Mouse (Mus musculus) right cerebral cortex, postnatal 4 days (tissue): ENCODE results near the gene Tmem108.

Experiments
- DNase-seq: peaks from one replicate; pipeline ENCODE4 v3.0.0-alpha.2; 2022

The Tmem108 gene

DNA sequence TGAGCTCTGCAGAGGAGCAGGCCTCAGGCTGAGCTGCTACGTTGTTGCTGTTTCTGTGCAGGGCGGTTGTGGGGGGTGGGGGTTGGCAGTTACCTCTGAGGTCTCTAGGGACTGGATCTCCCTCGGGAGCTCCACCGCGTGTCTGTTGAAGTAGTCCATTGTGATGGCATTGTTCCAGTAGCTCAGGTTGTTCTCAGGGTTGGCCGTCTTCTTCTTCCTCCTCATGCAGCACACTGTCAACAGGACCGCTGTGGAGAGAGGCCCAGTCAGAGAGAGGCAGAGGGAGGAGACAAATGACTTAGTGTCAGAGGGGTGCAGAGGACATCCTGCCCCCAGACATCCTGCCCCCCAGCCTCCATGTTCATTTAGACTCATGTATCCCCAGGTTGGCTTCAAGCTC, 272.5 kb downstream of the Tmem108 start:
- DNase-seq, result no peak

DNA sequence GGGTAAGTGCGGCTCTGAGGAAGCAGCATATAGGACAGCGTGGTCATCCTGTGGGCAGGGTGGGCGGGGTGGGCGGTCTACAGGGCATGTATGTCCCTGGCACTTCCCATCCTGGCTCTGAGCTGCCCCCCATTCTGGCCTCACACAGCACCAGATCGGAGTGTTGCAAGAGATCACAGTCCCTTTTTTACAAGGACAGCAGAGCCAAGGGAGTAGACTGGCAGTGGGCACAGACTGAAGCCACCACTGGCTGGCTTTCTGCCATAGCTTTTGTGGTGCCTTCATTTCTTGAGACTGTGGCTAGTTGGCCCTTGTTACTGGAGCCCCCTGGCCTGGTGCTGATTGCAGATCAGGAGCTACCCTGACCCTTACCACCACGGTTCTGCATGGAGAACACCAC, 275.4 kb downstream of the Tmem108 start:
- DNase-seq, result no peak

DNA sequence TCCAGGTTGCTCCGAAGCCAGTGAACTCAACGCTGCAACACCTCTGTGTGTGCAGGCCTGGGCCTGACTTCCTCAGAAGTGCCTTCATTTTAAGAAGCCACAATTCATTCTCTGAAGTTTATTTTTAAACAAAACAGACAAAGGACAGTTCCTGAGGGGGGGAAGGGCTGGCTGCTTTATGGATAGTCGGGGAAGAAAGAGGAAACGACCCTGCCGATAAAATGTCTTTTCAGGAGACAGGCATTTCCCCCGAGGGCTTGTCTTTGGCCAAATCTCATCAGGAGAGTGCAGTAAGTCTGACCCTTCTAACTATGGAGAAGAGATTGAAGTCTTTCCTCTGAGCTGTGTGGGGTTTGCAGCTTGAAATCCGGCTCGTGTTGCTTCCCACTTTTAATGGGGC, 276.0 kb downstream of the Tmem108 start:
- no peak for DNase-seq

DNA sequence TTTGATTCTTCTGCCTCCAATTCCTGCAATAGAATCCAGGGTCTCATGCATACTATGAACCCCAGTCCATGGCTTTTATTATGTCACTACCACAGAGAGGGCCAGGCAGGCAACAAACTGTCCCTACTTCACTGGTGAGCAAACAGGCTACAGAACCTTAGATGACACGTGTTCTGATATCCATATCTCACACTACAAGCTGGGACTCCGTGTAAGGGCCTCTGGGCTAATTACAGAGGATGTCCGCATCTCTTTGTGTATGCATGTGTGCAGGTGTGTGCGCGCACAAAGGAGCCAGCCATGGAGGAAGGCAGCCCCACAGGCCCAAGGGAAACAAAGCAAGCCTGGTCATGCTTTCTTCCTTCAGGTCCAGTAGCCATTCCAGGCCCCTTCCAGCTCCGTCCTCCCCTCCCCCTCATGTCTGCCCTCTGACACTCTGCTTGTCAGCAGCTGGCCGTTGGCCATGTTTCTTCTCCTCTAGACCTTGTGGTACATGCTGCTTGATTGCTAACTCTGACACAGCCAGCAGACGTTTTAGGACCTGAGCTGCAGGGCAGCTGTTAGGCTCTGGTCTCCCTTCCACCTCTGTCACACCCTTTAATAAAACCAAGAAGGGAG, 280.9 kb downstream of the Tmem108 start:
- no peak for DNase-seq

DNA sequence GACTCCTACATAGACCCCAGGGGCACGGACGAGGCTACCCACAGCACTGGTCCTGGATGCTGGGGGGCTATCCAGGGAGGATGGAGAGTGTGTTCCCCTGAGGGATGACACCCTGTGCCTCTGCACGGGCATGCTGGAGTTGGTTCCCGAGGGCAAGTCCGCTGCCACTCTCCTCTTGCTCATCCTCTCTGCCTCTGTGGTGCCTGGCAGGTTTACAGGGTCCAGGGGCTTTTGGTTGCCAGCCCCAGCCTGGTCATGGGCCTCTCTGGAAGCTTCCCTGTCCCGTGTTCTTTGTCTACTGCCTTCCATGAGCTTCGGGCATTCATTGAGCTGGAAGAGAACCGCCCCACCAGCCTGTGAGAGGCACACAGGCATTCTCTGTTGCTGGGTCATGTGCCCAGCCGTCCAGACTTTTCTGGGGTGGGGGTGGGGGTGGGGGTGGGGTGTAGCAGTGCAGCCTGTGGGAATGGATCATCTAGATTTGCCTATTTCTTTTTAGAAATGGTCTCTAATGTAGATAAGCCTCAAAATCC, 281.5 kb downstream of the Tmem108 start, which contains the start of gene Bfsp2:
TSS of gene Bfsp2 (minus strand) at position 377 of the 533 bp plus-strand sequence.
- no peak for DNase-seq

DNA sequence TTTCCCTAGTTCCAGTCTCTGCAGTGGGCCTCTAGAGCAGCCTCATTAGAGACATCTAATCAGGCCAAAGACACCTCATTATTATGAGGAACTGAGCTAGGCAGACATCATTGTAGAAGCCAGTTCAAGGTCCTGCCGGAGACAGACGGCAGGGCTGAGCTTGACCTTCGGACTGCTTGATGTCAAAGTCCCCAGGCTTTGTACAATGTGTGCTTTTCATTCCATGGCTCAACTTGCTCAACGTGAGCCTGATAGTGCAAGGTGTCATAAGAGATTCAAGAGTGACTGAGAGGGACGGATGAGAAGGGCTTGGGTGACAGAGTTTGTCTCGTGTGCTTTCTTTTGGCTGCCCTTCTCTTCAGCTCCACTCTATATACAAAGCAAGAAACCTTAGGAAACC, 286.2 kb downstream of the Tmem108 start:
- no peak for DNase-seq

DNA sequence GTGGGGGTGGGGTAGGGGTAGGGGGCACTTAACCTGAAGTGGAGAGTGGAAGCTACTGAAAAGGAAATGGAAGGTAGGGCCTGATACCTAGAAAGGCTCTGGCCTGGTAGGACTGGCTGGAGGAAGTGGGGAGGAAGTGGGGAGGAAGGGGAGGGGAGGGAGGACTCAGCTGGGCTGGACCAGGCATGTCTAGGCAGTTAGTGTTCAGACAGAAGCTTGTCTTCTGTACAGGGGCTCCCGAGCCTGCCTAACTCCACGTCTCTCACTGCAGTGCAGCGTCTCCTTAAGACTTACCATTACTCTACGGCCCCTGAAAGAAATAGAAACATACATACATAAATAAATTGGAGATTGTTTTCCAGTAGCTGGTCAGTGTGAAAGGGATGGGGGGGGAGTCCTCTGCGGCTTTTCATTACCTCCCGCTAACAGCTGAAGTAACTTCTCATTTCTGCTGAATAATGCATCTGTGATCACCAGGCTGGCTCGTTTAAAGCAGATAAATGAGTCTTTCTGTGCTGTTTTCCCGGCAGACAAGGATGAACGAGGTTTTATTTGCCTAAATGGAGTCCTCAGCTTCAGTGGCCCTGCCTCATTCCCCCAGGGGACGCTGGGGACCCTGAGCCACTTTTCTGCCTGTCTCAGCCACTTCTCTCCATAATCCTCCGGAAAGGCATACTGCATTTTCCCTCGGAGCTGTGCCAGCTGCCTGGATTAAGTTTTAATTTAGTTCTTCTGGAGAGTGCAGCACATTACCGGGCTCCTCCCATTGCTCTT, 287.5 kb downstream of the Tmem108 start:
- peak; percentile 38 for DNase-seq

DNA sequence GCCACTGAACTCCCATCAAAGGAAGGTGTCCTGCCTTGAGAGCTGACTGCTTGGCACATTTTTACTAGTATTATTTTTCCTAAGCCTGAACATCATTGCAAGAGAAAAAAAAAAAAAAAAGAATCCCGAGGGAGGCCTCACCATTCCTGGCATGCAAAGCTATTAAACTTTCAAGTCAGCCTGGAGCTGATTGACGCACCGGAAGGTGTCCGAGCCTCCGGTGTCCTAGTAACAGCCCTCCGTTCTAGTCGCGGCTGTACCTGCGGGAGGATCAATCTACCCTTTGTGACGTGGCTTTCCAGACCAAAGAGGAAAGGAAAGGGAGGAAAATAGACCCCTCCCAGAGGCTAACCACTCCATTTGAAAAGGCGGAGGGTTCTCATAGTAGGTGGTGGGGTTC, 289.9 kb downstream of the Tmem108 start:
- DNase-seq, result no peak

DNA sequence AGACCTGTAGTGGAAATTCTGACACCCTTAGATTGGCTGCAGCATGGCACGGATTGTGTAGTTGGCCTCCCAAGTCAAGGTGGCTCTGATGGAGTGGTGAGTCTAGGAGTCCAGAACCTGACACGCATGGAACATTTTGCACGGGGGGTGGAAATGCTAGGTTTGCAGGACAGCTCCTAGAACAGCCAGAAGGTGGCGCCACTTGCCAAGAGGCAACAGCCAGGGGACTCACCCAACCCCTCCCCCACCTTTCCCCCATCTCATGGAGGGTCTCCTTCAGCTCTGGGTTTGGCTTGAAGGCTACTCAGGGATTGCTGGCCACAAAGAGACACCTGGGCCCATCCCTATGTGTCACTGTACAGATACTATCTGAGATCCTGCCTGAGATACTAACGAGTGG, 292.1 kb downstream of the Tmem108 start:
- peak; percentile 56 for DNase-seq

DNA sequence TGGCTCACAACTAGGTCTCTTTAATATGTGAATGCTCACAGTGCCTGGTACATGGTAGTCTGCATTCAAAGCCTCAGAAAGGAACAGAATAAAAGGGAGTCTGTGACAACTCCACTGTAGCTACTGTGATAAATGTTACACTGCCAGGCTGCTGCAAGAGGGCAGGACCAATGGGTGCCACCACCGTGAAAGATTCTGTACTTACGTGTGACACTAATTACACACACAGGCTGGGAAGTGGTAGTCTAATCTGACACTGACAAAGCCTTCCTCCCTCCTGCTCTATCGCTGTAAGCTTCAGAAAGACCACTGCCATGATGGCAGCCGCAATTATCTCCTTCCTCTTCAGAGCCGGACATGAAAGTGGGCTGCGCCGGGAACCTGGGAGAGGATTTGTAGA, 292.7 kb downstream of the Tmem108 start:
- DNase-seq, result no peak

DNA sequence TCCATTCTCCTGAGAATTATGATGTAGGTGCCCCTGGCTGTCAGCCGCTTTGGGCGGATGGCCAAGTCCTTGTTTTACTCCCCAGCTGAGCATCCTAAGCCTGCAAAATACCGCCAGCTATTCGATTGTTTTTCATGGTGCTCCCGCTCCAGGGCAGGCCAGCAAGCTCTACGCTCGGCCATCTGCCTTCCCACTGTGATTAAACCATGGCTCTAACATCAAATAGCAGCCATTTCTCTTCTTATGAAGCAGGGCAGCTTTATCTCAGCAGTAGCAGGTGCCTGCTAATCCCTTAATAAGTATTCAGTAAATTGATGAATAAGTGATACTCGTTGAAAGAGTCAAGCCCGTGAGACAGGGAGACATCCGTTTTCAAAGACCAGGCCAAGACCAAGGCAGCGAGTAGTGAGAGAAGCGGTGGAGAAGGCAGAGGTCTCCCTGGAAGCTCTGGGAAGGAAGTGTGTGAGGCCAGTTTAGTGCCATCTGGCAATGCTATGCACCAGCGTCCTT, 295.9 kb downstream of the Tmem108 start:
- DNase-seq, result peak; percentile 53

DNA sequence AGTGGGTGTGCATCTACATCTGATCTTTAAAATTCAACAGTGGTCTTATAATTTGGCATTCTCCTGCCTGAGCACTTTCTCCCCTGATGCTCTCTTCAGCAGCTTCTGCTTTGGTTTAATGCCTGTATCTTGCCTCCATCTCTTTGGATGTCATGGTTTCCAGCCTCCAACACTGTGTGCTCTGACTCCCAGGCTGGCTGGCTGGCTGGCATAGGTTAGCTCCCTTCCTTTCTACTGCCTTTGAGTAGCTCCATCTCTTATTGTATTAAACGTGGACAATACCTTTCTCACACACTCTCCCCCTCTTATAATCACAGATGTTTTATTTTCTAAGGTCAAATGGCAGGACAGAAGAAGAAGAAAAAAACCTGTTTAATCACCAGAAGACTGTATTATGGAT, 296.3 kb downstream of the Tmem108 start:
- no peak for DNase-seq

DNA sequence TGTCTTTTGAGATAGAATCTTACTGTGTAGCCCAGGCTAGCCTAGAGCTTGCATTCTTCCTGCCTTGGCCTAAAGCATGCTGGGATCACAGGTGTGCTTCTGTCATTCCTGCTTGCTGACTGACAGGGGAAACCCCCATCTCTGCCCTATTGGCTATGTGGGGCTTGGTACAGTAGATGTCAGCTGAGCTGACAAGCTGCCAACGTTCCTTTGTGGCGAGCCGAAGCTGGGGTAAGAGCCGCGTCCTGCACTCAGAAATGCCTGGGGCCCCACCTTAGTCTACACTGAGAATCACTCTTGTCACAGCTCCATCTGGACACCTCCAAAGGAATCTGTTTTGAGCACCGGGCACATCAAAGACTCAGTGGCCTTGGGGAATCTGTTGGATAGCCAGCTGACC, 297.8 kb downstream of the Tmem108 start:
- no peak for DNase-seq

DNA sequence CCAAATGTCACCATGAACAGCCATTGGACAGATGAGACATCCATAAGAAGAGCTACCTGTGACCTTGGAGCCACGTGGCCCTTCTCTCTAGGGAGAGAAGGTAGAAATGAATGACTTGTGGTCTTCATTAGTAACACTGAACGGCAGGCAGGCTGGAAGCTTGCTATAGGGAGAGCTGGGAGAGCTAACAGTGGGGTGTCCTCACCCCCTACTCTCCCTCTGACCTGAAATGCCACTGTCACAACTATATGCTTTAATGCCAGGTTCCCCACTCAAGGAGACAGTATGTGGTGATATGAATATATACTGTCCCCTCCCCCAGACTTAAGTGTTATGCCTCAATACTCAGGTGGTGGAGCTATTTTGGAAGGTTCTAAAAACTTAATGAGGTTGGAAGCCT, 301.8 kb downstream of the Tmem108 start:
- DNase-seq, result no peak

DNA sequence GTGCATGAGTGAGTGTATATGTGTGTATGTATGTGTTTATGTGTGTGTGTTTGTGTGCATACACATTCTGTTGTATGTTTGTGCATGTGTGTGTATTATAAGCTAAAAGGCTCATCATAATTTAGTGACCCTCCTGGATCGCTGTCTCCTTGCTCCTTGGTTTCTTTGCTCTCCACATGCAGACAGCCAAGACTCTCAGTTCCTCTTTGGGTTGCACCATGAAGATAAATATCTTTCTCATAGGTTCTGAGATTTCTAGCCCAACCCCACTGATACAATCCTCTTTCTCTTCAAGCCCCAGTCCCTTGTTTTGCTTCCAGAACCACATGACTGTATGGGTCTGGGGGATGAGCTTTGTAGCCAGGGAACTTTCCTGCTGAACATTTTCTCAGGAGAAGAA, 302.3 kb downstream of the Tmem108 start:
- DNase-seq, result no peak

DNA sequence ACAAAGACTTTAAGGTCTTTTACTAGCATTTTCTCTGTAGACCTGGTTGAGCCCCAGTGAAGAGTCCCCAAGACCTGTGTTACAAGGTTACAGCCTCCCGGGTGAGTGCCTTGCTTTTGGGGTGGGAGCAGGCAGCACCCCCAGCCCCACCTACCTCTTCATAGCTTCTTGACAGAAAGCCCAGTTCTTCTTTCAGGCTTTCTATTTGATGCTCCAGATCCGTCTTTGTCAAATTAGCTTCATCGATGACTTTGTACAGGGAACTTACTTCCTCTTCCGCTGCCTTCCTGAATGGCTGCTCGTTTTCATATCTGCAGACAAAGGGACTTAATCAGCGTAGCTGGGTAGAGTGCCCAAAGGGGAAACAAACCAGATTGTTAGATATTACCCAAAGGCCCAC, 312.0 kb downstream of the Tmem108 start:
- no peak for DNase-seq

DNA sequence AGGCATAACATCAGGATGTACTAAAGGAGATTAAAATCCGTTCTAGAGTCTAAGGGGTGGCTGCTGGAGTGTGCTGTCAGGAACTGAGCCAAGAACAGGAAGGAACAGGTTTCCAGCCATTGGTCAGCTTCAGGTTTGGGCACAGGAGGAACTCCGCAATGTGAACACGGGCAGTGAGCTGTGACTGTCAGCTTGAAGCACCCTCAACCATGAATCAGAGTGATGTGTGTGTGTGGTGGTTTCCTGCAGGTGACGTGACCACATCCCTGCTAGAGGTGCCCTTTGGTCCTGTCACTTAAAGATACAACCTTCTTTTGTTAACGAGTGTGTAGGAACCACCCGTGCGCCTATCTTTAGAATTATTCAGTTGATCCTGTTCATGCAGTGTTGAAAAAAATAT, 312.5 kb downstream of the Tmem108 start:
- no peak for DNase-seq

DNA sequence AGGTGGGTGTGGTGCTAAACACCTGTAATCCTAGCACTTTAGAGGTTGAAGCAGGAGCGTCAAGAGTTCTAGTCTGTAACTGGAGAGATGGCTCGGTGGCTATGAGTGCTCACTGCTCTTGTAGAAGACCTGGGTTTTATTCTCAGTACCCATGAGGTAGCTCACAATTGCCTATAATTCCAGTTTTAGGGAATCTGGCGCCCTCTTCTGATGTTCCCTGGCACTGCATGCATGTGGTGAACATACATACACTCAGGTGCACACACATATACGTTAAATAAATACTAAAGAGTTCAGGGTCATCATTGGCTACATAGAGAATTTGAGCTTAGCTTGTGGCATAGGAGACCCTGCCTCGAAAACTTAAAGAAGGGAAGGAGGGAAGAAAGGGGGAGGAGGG, 317.0 kb downstream of the Tmem108 start:
- no peak for DNase-seq

DNA sequence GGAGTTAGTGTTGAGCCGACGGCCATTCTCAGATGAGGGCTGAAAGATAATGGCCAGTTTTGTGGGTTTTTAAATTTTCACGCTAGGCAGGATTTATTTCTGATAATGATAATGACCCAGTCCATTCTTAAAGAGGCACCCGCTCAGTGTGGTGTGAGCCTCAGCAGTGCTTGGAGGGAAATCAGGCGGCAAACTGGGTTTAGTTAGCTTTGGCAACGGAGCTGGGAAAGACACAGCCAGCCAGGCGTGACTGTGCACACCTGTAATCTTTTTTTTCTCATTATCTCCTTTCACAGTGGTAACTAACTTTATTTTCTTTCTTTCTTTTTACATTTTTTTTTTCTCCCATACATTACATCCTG, 317.8 kb downstream of the Tmem108 start:
- DNase-seq, result no peak

DNA sequence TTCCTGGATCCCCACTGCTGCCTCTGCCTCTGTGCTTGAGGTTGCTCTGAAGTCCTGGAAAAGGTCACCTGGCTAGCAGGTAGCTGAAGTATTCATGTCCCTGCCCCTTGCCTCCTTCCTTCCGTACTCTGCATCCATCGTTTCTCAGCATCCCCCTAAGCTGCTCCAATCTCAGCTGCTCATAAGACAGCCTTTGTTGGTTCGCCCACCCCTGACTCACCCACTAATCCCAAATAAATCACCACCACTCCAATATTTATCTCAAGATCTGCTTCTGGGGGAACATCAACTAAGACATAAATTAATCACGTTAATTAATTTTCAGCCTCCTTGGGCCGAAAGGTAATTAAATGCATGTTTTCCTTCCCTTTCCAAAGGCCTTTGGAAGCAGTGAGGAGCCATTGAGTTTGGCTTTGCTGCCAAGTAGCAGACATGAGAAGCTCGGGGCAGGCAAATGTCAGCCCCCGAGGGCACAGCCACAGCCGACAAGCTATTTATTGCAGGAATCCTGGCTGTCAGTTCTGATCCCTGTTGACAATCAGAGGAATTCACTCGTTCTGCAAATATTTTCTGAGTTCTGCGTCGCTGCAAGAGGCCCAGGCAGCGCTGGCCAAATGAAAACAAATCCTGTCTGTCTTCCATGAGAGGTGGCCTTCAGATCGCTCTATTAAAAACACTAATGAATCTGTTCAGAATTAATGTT, 318.4 kb downstream of the Tmem108 start:
- no peak for DNase-seq

DNA sequence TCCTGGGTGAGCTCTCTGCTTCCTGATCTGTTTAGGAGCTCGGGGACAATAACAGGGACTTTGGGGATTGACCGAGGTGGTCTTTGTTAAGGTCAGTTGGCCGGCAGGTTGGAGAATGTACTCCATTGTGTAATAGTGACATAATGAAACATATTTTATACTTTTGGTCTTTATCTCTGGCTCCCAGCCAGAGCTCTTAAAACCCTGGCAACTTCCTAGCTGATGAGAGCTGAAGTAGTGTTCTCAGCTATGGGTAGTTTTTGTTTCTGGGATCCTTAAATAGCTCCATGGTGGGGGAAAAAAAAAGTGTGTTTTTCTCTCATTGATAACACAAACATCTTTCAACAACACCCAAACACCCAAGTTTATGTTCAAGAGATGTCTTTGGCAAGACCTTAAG, 321.0 kb downstream of the Tmem108 start:
- DNase-seq, result no peak

DNA sequence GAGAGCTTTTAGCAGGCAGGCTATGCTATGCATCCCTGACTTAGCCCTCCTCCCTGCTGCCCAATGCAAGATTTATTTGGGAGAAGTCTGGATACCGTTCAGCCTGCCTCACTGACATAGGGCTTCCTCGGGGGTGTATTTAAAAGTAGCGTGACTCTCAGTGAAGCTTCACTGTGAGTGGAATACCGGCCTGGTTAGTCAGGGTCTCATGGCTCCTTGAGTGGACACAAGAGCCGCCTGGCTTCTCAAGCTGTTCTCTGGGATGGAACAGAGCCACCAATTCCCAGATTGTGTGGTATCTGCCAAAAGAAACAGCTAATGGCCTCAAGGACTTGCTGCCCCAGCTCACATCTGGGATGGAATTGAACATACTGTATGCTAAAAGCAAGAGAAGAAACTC, 324.5 kb downstream of the Tmem108 start:
- DNase-seq, result no peak

DNA sequence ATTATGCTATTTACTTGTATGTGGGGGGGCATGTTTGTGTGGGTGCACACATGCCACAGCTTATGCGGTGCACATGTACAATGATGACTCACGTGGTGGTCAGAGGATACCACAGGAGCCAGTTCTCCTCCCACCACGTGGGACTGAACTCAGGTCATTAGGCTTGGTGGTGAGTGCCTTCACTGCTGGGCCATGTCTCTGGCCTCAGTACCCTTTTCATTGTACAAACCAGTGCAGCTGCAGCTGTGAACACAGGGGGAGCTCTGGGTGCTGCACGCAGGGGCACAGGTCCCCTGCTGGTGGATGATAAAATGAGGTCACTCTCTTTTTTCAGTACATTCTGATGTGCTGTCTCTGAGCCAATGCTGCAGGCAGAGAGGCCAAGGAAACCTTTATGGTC, 327.5 kb downstream of the Tmem108 start:
- no peak for DNase-seq
